Mouse (Mus musculus) v-Abl transformed pro-B cells (cell line): ENCODE data around the gene Il19.

Experiments
- in situ Hi-C, 2 experiments: fragments of 400-800 bp; cut with MboI; formaldehyde crosslinking; loops; one replicate each; pipeline ENCODE4 v1.15.1; 2025; ENCODE audit not compliant: unreplicated experiment in 2 of 2

The Il19 gene

GRCm38 (mm10) chr1:130940065-130940687 lies at the start of gene Il19:
Il19 (minus strand) TSS chr1:130940115.
- in situ Hi-C loops = no loop called here

GRCm38 (mm10) chr1:130989331-130989730 lies 49.4 kb upstream of the Il19 start:
- in situ Hi-C loops = loop anchor here (5.0 to 25.0 kb wide), 5 partner anchors 68 to 452 kb away; no protein-coding TSS in a partner anchor

GRCm38 (mm10) chr1:130987418-130987817 lies 47.5 kb upstream of the Il19 start:
- in situ Hi-C loops = loop anchor here (5.0 to 25.0 kb wide), 5 partner anchors 70 to 450 kb away; no protein-coding TSS in a partner anchor

- in situ Hi-C loops = loop anchor here (5.0 to 25.0 kb wide), 5 partner anchors 70 to 450 kb away; no protein-coding TSS in a partner anchor
These were observed 47.1 kb upstream of the Il19 start for GRCm38 (mm10) chr1:130987001-130987400.

- in situ Hi-C loops = loop anchor here (10.0 to 25.0 kb wide), 4 partner anchors 110 to 447 kb away; no protein-coding TSS in a partner anchor
These were observed 44.5 kb upstream of the Il19 start for GRCm38 (mm10) chr1:130984441-130984840.

- in situ Hi-C loops = loop anchor here (10.0 to 25.0 kb wide), 3 partner anchors 185 to 442 kb away; no protein-coding TSS in a partner anchor
These were observed 39.5 kb upstream of the Il19 start for GRCm38 (mm10) chr1:130979455-130979854.

- in situ Hi-C loops = no loop called here
These were observed 24.0 kb upstream of the Il19 start for GRCm38 (mm10) chr1:130963891-130964290.

- in situ Hi-C loops = no loop called here
These were observed 7.0 kb upstream of the Il19 start for GRCm38 (mm10) chr1:130946920-130947319.

GRCm38 (mm10) chr1:130941801-130942200 lies 1.9 kb upstream of the Il19 start:
- in situ Hi-C loops = no loop called here

- in situ Hi-C loops = no loop called here
These were observed 1.7 kb downstream of the Il19 start for GRCm38 (mm10) chr1:130938192-130938591.

GRCm38 (mm10) chr1:130937170-130937569 lies 2.7 kb downstream of the Il19 start:
- in situ Hi-C loops = no loop called here

GRCm38 (mm10) chr1:130936351-130936750 lies 3.6 kb downstream of the Il19 start:
- in situ Hi-C loops = no loop called here

GRCm38 (mm10) chr1:130926484-130926883 lies 13.4 kb downstream of the Il19 start:
- in situ Hi-C loops = no loop called here

GRCm38 (mm10) chr1:130918323-130918980 lies 21.5 kb downstream of the Il19 start:
- in situ Hi-C loops = no loop called here

GRCm38 (mm10) chr1:130911401-130912010 lies 28.4 kb downstream of the Il19 start, which contains the start of gene Il20:
Il20 (minus strand) TSS chr1:130911451.
- in situ Hi-C loops = no loop called here

GRCm38 (mm10) chr1:130902505-130902904 lies 37.4 kb downstream of the Il19 start:
- in situ Hi-C loops = no loop called here

- in situ Hi-C loops = no loop called here
These were observed 45.4 kb downstream of the Il19 start for GRCm38 (mm10) chr1:130894468-130894867.

GRCm38 (mm10) chr1:130893329-130894040 lies 46.4 kb downstream of the Il19 start:
- in situ Hi-C loops = no loop called here

- in situ Hi-C loops = no loop called here
These were observed 47.5 kb downstream of the Il19 start for GRCm38 (mm10) chr1:130892446-130892845.

- in situ Hi-C loops = loop anchor here in 1 of 2 experiments (5.0 kb wide), 1 partner anchor 80 kb away; no protein-coding TSS in a partner anchor
These were observed 52.6 kb downstream of the Il19 start, which contains the start of gene Il24 for GRCm38 (mm10) chr1:130887354-130887753. Il24 (minus strand) TSS chr1:130887454.

- in situ Hi-C loops = no loop called here
These were observed 56.8 kb downstream of the Il19 start for GRCm38 (mm10) chr1:130883146-130883545.
